Mouse (Mus musculus) layer of hippocampus, adult 2 months (tissue): ENCODE measurements around the gene Fbln1. TPM values are rescaled to one million over a fixed set of nuclear protein-coding genes. Genes with fewer than 3 reads are reported as not detected.

Experiments
- DNase-seq, 2 experiments: peaks; one replicate each; pipeline ENCODE4 v3.0.0; 2022; ENCODE audit warnings: low spot score in 2 of 2
- H3K27ac ChIP-seq: fragments of 200-600 bp; 2 replicates; pipeline ENCODE4 v1.8.1; 2022
- H3K4me3 ChIP-seq: fragments of 200-600 bp; 2 replicates; pipeline ENCODE4 v1.8.1; 2022; ENCODE audit warnings: mild to moderate bottlenecking
- CTCF ChIP-seq: fragments of 200-600 bp; conservative IDR thresholded peaks from 2 replicates; pipeline ENCODE4 v1.8.1; 2022; ENCODE audit warnings: antibody characterized with exemption, mild to moderate bottlenecking, moderate library complexity
- total RNA-seq, 2 experiments: library from RNA; stranded (reverse); gene quantifications; 2 replicates each; pipeline ENCODE4 v1.2.3; 2021

Gene Fbln1
- total RNA-seq, 2 experiments from 2014 or later, result 13.4 to 13.8 TPM

DNA sequence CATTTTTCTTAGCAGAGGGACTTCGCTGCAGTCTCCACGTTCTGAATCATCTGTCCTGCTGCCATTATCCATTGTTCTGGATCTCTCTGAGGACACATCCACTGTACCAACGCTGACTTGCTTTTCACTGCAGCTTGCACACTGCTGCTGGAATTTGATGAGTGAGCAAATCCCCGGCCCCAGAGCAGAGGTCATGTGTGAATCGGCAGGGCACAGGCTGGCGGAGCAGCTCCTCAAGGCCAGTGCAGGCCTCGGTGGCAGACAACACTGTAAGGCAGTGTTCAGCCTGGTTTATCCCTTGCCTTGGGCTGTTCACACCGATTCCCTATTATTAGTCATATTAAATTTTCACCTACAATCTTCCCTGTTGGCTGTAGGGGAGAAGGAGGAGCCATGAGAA is 89.8 kb downstream of the Fbln1 start:
- peak overlapping the region; percentile 46; the same call in 1 of the 2 replicates for H3K27ac ChIP-seq
- no peak for DNase-seq
- no peak overlapping the region for H3K4me3 ChIP-seq
- no peak for TF ChIP-seq CTCF

DNA sequence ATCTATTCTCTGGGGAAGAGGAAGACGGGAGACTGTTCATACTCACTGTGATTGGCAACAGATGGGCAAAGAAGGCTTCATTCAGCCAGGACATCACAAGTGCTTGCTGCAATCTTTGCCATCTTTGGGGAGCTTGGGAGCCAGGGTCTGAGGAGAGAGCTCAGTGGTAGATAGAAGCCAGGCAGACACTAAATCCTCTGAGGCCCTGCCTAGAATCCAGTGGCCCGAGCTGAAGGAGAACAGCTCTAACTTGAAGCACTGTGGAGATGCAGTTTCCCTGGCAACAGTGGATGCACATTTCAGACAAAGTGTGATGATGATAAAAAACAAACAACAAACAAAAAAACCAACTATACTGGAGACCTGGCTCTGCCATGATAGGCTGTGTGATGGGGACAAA is 90.2 kb downstream of the Fbln1 start:
- no peak overlapping the region for H3K4me3 ChIP-seq
- DNase-seq, result no peak
- TF ChIP-seq CTCF, result no peak
- H3K27ac ChIP-seq, result peak overlapping the region; percentile 46; the same call in 1 of the 2 replicates

DNA sequence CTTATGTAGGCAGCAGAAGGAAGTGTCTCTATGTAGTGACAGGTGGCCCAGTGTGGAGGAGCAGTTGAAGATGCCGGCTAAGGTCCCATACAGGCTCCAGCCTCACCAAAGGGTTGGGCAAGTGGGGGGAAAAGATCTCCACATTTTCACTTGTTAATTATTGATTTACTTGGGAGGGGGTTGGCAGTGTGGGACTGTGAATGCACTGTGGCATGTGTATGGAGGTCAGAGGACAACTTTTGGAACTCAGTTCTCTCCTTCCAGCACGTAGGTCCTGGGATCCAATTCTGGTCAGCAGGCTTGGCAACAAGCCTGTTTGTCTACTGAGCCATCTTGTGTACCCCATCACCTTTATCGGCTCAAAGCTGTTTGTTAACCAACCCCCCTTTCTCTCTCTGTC is 90.8 kb downstream of the Fbln1 start:
- TF ChIP-seq CTCF, result no peak
- no peak for DNase-seq
- Histone ChIP-seq H3K27ac (no peak overlapping the region), H3K4me3 (no peak overlapping the region)

DNA sequence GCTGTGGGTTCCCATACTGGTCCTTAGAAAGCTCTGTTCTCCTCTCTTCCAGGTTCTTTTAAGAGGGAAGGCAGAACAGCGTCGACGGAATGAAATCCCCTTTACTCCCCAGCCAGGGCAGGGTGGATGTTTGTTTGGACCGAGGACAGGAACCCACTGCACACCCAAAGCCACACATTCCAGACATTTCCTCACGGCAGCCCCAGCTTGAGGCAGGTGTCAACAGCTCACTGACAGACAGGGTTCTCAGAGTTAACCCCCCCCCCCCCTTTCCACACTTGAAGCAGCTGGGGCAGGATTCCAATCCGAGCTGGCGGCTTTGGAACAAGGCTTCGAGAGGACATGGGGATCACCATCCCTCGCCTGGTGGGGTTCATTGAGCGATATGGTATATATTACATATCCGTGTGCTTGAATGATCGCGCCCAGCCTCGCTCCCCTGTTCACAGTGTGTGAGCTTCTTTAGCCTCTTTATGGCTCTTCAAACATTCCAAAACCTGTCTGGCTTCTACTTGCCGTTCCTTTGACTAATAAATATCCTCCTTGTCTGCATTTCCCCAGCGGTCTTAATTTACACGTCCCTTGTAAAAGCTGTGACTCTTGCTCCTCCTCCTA is 92.5 kb downstream of the Fbln1 start:
- no peak for TF ChIP-seq CTCF
- Histone ChIP-seq H3K27ac (no peak overlapping the region), H3K4me3 (no peak overlapping the region)
- no peak for DNase-seq

DNA sequence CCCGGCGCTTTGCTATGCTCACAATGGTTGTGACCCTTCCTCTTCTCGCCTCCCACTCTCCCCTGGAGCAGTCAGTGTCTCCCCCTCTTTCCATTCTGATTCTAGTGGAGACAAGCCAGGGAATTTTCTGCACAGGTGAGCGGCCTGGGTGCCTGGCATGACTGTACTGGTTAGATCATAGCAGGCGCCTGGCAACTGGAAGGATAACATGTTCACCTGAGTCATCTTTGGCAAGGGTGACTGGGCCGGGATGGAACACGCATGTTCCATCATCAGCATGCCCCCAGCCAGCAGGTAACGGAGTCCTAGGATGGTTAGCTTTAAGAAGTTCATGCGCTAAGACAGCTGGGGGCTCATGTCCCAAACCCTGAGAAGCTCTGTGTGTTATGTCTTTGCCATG is 93.2 kb downstream of the Fbln1 start:
- H3K27ac ChIP-seq, result no peak overlapping the region
- TF ChIP-seq CTCF, result no peak
- no peak for DNase-seq
- no peak overlapping the region for H3K4me3 ChIP-seq

DNA sequence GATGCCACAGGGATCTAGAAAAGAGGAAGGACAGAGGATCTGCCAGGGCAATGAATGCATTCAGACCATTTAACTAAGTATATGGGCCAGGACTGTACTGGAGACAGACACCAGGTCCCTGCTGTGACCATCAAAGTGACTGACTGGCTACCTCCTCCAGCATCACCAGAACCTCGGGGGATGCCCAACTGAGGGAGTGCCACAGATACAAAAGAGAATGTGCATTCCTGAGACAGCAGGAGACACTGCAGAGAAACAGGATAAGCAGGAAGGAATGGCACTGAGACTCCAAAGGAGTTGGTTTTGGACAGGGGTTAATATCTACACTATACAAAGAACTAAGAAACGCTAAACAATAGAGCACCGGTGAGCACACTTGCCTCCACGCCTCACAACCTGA is 97.5 kb downstream of the Fbln1 start:
- DNase-seq, result no peak
- no peak overlapping the region for H3K4me3 ChIP-seq

DNA sequence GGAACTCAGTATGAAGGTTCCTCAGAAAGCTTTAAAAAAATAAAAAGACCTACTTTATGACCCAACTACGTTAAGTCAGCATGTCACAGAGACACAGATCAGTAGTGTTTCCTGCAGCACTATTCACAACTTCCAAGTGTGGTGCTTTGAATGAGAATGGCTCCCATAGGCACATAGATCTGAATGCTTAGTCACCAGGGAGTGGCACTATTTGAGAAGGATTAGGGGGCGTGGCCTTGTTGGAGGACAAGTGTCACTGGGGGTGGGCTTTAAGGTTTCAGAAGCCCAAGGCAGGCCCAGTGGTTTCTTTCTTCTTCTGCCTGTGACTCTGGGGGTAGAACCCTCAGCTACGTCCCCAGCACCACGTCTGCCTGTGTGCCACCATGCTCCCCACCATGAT is 98.2 kb downstream of the Fbln1 start:
- Histone ChIP-seq H3K27ac (no peak overlapping the region), H3K4me3 (no peak overlapping the region)
- DNase-seq, result no peak
- TF ChIP-seq CTCF, result no peak

More for the DNA sequence above, 97.5 kb downstream of the Fbln1 start:
- no peak for TF ChIP-seq CTCF
- H3K27ac ChIP-seq, result no peak overlapping the region

DNA sequence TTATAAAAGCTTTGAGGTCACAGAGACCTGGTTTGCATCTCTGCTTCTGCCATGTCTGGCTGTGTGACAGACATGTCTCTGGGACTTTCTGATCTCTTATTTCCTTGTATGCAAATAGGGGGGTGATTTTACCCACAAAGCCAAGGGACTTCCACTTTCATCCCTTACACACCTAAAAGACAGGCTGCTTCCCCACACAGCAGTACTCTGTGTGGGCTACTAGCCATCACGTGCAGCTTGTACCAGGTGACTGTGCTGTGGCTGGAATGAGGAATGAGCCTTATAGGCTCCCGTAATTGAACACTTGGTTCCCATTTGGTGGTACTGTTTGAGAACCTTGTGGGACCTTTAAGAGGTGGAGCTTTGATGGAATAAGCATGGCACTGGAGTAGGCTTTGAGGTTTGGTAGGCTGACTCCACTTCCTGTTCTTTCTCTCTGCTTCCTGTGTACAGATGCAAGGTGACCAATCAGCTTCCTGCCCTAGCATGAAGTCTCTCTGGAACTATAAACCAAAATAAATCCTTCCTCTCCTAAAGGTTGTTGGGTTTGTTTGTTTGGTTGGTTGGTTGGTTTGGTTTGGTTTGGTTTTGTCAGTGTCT is 101.4 kb downstream of the Fbln1 start:
- DNase-seq, result no peak
- no peak for TF ChIP-seq CTCF
- H3K27ac ChIP-seq, result no peak overlapping the region
- no peak overlapping the region for H3K4me3 ChIP-seq

DNA sequence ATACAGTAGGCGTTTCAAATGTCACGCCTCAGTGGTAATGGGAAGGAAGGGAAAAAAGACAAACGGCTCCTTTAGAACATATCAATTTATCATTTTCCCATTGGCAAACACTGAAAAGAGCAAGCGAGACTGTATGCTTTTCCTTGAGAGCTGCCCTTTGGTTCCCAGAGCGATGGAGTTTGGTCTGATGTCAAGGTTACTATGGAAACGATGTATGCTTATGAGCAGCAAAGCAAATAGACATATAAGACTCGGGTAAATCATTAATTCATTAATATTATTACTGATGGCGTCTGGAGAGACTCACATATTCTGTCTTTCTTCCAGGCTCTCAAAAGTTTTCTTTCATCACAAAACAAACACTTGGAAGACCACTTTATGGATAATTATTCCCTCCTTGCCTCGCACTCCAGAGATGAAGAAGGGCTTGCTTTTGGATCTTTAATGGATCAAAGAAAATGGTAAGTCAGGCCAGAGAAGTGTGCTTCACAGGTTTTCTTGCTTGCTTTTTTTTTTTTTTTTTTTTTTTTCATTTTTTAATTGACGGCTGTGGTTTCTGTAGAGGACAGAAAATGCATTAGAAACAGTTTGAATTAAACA is 105.4 kb downstream of the Fbln1 start:
- TF ChIP-seq CTCF, result no peak
- no peak overlapping the region for H3K27ac ChIP-seq
- no peak for DNase-seq
- no peak overlapping the region for H3K4me3 ChIP-seq

DNA sequence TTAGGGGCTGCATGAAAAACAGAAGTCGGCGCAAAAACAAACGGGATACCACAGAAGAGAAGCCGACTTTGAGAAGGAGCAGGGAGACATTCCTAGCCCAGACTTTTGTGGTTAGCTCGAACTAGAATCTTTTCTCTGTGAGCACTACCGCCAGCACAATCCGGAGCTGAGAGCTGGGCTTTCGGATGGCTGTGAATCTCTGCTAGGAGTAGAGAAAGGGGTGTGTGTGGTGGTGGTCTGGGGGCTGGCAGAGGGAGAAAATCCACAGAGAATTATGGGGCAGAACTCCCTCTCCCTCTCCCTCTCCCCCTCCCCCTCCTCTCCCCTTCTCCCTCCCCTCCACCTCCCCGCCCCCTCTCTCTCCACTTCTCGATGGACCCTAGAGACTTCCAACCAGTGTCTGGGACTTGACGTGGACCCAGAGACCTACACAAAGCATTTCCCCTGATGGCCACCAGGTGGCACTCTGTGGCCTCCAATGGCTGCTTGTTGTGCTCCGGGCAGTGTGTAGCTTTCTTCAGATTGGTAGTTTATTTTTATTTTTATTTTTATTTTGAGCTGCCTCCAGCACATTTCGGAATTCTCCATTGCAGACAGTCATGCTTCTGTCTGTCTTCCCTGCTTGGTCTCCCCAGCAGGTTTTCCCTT is 109.8 kb downstream of the Fbln1 start:
- DNase-seq, result peak; percentile 77 to 89
- Histone ChIP-seq H3K27ac (no peak overlapping the region), H3K4me3 (no peak overlapping the region)
- peak; percentile 83 for TF ChIP-seq CTCF

DNA sequence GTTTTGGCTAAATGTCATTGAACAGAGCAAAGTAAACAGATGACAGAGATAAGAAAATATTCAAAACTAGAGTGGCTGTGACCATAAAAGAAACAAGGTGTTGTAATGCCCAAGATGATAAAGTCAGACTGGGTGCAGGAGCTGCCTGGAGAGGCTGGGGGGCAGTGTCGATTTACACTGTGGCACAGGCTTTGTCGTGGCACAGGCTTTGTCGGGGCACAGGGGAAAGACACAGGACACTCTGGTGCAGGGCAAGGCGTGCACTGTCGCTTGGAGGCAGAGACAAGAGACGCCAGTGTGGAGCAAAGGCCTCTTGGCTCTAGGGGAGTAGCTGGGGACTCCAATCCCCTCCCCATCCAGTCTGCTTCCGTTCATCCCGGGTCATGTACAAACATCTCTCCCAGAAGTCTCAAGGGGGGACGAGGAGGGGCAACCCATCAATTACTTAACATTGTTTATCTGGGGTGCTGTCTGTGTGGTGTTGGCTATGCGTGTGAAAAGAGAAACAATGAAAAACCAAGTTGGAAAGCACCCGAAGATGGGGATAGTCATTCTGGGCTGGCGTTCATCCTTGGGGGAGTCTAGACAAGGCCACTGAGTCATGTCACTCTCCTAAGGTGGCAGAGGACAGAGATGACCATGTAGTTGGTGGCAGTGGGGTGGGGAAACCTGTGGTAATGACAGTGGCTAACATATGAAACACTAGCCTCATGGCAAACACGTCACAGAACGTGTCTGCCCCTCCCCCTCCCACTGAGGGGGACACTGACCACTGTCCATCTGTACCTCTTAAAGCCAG is 110.8 kb downstream of the Fbln1 start:
- no peak overlapping the region for H3K27ac ChIP-seq
- DNase-seq, result no peak
- no peak for TF ChIP-seq CTCF
- H3K4me3 ChIP-seq, result no peak overlapping the region

DNA sequence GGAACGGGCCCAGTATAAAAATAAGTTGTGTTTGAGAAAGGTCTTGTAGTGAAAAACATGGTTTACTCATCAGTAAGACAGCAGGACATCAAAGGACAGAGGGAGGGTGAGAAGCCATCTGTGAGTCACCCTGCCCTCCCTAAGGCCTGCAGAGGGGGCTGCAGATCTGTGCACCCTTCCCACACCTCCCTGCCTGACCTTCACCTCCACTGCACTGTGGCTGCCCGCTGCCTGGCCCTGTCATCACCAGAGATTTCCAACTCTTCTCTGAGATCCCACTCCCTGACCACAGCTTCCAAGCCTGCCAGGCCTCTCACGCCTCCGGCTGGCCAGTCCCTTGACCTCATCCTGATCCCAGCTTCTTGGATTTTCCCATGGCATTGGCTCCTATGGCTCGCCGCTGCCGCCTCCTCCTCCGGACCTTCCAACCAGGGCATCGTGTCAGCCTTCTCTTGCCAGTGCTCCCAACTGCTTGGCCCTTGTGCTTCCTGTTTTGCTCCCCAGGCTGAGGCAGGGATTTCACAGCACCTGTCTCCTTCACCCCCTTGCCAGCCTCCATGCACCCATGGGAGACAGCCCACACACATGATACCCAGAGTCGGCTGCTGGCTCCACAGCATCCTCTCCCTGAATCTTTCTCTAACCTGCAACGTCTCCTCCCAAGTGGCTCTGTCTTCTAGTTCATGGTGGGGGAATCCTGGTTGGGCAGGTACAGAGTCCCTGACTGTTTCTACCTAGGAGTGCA is 114.3 kb downstream of the Fbln1 start:
- no peak overlapping the region for H3K27ac ChIP-seq
- no peak for TF ChIP-seq CTCF
- no peak for DNase-seq
- H3K4me3 ChIP-seq, result no peak overlapping the region

DNA sequence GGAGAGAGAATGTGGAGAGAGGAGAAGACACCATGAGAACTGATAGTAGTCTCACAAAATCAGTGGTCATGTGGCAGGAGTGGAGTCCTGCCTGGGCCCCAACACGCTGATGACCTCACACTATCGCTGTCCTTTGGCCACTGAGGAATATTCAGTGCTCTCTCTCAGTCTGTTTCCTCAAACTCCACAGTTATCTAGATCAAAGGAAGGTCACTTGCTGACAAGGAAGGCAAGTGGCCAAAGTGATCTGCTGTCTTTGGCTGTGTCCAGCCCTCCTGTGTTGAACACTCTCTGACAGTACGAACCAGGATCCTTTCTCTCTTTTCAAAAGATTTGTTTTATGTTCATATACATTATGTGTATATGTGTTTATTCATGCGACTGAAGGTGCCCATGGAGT is 117.5 kb downstream of the Fbln1 start:
- no peak overlapping the region for H3K4me3 ChIP-seq
- DNase-seq, result no peak
- H3K27ac ChIP-seq, result no peak overlapping the region
- no peak for TF ChIP-seq CTCF
